Mouse (Mus musculus): ENCODE results near the gene Zfp93.

- TF ChIP-seq CTCF (IDR thresholded peaks at IDR 0.05; ENCODE audit: low read depth) (peak; percentile 67), EP300 (IDR thresholded peaks at IDR 0.05; ENCODE audit: low read depth) (no peak)
Observed at GRCm38 (mm10) chr7:24298973-24299708, 28.9 kb downstream of the Zfp93 start.

Measured in liver, embryonic 14.5 days (tissue).